Mouse (Mus musculus): ENCODE measurements around the gene Ube2h.
A peak's percentile ranks its signal among the peaks of the same experiment; 100 is the strongest.
"Not testable (repeated sequence)": the region's sequence is repeated elsewhere in the genome, so short reads cannot be mapped to it uniquely, and the experiment has no call there.

Ube2h gene

DNA sequence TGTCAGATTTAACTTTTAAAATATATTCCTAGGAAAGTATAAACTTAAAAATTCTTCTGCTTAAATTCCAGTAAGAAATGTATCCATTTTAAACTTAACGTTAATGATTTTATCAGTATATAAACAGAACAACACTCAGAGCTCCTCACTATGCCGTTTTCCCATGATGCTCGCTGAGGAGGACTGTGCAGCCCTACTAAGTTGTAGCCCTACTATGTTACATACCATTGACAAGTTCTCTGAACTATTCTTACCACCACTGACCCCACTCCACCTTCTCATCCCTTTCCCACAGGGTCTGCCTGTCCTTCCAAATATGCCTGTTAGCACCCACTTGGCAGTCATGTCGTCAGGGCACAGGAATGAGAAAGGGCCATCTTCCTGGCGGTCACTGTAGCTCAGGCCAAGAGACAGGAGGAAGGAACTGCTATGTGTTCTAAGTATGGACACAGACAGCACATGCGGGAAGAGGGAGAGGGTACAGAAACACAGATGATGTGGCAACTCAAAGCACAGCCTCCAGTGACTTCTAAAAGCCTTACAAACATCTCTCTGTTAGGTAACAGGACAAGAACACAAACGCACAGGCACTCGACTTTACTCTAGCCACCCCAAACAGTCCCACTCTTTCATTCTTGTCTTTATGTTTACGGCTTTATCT lies 60.9 kb downstream of the Ube2h start:
- no peak for DNase-seq (ENCODE audit: low spot score)

DNA sequence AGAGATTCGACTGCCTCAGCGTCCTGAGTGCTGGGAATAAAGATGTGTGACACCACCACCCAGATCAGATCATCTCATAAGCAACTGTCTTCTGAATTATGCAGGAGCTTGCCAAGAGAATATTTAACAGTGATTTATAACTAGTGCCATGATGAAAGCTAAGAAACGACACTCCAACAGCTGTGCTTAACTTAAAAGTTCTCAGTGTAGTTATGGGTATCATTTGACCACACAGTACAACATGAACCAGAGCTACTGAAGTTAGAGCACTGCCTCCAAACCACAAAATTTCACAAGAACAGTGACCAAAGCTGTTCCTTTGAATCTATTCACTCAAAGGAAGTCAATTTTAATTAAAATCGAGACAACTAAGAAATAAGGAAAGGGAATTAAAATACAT lies 61.4 kb downstream of the Ube2h start:
- no peak for DNase-seq (ENCODE audit: low spot score)

DNA sequence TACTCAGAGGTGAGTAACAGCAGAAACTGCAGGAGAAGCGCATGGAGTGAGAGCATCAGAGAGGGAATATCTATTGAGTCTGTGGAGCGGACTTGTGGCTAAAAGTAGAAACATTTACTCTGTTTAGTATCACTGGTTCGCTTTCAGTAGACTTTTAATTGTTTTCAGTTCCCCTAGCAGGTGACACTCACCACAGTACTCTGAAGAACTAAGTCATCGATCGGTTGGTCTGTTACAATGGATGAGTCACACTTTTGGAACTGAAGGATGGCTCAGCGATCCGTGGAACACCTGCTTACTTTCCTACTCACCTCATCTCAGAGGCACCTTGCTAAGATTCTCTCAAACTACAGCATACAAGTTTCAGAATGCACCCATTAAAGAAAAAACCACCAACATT lies 64.2 kb downstream of the Ube2h start:
- no peak for DNase-seq (ENCODE audit: low spot score)

DNA sequence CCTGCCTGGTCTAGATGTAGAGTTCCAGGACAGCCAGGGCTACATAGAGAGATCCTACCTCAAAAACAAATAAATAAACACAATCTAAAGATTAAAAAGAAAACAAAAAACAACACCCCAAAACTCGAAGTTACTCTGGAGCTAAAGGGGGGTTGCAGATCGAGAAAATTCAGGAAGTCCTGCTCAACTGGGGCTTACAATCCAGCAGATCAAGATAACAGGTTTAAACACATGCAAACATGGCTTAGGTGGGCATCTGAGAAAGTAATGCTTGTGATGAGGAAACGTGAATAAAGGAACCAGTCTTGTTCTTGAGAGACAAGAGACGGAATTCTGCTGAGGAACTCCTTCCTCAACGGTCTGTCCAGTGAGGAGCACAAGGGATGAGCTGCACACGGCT lies 65.1 kb downstream of the Ube2h start:
- DNase-seq (ENCODE audit: low spot score), result no peak

DNA sequence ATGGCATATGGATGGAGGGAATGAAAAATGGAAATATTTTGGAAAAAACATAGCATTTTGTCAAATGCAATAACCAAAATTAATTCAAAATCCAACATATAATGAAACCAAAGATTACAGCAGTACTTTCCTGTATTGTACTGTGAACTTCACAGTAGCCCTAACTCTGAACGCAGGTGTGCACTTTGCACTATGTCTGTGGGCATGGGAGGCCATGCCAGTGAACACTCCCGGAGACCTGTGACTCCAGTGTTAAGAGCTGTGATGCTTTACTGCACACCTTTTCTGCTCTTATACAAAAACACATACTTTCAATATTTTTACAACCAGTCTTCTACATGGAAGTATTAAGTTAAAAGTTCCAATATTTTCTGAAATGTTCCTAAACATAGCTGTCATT lies 66.3 kb downstream of the Ube2h start:
- DNase-seq (ENCODE audit: low spot score), result no peak

DNA sequence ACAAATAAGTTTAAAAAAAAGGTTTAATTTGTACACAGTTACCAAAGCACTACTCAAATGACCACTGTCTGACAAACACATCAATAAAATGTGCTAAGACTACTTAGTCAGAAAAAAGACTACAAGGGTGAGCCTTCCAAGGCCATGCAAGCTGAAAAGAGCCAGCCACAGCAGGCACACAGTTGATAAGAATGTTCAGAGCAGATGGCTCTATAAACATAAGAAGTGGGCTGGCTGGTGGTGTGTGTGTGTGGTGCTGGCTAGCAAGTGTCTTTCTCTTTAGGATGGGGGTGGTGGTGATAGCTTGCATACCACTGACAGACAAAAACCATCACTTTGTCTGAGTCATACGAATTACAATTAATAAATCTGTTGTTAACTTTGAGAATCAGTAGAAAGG lies 67.8 kb downstream of the Ube2h start:
- no peak for DNase-seq (ENCODE audit: low spot score)

DNA sequence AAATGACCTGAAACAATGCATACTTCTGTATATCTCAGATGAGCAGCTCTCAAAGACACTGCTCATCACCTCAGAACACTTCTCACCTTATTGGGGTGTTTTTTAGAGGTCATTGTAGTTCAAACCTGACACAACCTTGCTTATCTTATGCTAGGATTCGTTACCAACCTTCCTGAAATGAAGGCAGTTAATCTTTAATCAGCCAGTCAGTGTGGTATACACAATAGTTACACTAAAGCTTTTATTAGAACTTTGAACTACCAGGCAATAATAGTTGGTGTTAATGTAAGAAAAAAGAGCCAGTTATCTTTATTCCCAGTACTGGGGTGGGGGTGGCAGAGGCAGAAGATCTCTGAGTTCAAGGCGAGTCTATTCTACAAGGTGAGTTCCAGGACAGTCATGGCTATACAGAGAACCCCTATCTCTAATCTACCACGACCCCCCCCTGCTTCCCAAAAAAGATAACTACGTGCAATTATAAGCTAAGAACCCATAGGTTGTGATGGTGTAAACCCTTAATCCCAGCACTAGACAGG lies 72.5 kb downstream of the Ube2h start:
- no peak for DNase-seq (ENCODE audit: low spot score)

DNA sequence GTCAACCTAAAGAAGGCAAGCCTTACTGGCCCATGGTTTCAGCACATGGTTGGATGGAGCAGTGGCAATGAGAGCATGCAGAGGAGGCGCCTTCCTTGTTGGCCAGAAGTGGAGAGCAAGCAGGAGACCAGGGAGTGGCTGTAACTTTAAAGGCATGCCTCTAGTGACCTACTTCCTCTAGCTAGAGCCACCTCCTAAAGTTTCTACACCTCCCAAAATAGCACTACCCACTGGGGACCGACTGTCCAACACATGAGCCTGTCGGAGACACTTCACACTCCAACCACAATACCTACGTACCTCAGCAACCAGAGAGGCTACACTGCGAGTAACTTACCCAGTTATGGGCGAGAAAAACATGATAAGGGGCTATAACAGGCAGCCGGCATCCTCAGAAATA lies 74.1 kb downstream of the Ube2h start:
- no peak for DNase-seq (ENCODE audit: low spot score)

DNA sequence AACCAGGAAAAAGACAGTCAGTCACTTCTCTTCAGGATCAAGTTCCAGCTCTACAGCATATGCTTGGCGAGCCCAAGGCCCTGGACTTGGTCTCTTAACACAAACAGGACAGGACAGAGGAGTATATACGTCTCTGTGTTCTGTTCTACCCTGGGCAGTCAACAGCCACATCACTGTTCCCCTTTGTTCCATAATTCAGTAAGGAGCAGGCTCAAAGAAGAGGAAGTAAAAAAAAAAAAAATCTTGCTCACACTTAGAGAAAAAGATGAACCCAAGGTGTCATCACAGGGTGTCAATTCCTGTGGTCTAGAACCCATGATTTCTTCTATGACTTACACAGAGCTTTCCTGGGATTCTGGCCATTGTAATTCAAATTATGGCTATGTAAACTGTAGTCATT lies 75.4 kb downstream of the Ube2h start:
- no peak for DNase-seq (ENCODE audit: low spot score)

DNA sequence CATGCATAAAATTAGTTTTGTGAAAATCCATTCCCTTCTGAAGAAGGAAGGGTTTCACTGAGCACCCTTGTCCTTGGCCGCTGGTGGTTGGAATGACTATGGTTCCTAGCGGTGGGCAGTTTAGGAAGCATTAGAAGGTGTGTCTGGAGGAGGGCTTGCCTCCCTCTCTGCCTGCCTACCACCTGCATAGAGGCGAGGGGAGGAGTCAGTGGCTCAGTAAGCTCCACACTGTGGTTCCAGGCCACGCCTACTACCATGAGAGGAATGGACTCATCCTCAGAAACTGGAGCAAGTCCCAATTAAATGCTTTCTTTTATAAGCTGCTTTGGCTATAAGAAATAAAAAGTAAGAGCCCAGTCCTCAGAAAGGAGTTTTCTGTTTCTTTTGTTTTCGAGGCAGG lies 76.0 kb downstream of the Ube2h start:
- DNase-seq (ENCODE audit: low spot score), result no peak

DNA sequence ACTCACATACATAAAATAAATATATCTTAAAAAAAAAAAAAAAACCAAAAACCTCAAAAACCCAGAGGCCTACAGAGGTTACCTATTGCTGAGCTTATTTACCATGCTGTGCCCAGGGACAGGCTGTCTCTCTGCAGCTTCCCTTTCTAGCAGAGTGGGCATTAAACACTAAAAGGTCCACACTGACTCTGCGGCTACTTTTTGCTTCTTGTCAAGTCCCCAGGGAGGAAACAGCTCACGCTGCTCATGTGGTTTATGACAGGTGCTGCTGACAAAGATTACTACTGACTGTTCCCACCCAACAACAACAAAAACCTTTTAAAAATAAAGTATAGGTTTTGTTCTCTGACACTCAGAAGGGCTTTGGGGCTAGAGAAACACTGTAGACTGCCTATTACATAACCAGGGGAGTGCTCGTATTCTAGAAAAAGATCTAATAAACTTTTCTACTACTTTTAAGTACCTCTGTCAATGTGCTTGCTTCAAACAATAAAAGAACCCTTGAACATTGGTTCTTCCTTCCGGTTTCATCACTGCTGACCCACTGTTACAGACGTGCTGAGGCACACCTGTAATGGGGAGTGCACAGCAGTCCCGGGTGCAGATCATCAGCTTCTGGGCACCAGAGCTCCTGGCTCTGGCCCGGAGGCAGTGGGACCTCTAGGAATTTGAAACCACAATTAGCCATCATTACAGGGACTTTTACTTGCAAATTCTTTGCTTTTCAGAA lies 77.2 kb downstream of the Ube2h start:
- no peak for DNase-seq (ENCODE audit: low spot score)

DNA sequence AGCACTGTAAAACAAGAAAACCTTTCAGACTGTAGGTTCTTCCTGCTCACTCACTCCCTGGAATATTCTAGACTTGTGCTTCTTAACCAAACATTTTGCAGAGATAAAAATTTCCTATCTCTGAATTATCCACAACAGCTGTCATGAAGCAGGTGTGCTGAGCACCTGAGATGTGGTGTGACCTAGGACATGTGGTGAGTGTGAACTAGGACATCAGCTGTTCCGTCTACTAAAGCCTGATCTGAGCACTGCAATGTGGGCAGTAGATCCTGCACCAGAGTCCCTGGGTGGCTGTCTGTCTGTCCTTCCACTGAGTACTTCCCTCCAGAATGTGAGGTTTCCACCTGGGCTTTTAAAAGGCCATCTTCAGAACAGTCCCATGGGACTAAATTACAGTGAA lies 79.6 kb downstream of the Ube2h start:
- DNase-seq (ENCODE audit: low spot score), result no peak

DNA sequence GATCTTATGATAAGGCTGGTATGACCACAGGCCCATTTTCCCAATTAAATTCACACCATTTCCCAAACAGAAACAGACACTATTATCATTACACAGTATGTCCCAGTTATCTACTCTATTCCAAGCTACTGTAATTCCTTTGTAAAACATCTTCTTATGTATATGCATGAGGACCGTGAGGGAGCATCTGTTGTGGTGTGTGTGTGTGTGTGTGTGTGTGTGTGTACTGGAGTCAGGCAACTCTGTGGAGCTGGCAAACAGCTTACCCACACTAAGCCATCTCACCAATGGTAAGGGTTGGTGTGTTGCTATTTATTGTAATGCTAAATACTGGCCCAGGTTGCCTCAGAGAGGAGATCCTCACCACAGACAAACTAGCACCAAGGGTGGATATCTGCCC lies 82.0 kb downstream of the Ube2h start:
- no peak for DNase-seq (ENCODE audit: low spot score)

DNA sequence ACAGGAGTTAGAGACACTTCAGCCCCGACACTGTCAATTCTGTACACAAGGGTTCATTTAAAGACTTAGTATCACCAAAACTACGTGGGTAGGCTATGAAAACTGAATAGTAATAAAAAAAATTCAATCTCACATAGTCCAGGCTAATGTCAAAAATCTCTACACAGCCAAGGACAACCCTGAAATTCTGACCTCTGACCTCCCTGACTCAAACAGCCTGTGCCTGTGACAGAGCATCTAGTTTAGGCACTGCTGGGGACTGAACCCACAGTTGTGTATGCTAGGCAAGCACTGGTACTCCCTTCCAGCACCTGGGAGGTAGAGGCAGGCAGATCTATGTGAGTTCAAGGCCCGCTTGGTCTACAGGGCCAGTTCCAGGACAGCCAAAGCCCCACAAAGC lies 86.8 kb downstream of the Ube2h start:
- DNase-seq (ENCODE audit: low spot score), result no peak

DNA sequence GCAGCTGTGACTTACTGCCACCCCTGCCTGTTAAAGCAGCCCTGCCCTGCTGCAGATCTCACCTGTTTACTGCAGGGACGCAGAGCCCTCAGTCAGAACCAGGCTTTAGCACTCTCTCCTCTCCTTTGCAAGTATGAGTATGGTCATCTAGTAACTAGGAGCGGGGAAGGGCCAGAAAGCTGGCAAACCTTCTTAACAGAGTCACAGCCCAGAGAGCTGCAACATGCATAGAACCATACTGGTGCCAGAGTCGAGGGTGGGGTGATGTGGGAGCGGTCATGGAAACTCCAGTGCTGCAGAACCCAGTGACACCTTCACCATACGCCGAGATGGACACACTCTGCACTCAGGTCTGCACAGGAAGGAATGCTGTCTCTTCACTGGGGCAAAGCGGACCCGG lies 91.9 kb downstream of the Ube2h start:
- no peak for DNase-seq (ENCODE audit: low spot score)

DNA sequence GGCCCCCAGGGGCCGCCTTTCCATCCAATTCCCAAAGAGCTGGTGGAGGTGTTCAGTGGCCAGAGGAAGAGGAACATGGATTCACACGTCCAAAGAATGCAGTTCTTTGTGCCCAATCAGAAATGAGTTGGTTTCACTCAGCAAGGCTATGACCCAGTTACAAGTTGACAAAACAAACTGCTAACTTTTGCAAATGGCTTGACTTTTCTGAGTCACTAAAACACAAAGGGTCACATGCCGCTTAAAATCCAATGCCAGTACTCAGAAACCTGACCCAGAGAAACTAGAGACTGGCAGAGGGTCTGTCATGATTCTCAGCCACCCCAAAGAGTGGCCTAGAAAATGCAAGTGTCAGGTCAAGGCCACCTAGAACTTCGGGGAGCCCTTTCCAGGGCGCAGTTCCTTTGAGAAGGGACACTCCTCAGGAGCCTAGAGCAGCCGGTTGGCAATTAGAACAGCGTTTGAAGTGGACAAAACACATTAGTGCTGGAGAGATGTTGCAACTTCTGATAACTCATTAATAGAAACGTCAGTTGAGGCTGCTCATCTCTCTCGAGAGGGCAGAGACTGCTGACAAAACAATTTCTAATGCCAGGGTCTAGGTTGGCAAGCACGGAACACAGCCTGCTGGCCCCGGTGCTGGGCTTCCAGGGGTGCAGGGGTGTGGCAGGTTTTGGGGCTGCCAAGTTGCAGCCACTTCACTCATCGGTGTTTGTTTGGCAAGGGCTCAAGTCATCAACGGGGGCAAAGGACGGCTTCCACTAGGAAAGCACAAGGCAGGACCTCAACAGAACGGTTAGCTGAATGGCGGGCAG lies 92.5 kb downstream of the Ube2h start:
- no peak for DNase-seq (ENCODE audit: low spot score)

DNA sequence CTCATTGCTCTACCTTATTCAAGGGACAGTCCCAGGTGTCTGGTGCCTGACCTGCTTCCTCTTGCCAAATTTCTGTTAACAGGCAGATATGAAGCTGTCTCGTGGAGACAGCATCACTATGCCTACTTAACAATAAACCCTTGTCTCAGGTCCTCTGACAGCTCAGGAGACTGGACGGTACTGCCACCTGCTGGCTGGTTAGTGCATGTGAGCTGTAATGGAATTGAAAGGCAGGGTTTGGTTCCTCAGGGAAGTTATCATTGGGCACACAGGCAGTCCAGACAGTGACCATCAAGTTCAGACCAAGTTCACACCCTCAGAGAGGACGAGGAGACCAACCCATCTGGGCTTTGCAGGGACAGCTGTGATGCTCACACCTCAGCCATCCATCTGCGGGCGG lies 93.6 kb downstream of the Ube2h start:
- peak; percentile 68 for DNase-seq (ENCODE audit: low spot score)

DNA sequence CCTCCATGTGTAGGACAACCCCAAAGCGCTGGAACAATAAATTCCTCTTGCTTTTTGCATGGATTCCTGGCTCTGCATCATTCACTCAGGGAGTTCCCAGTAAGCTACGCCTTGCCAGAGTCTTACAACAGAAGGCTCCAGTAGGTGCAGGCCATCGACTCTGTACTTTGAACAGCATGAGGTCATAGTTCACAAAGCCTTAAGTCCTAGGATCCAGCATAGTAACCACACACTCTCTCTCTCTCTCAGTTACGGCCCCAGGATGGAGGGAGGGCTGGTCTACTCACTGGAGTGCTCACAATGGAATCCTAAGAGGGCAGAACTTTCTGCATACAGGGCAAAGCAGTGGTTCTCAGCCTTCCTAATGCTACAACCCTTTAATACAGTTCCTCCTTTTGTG lies 95.5 kb downstream of the Ube2h start:
- DNase-seq (ENCODE audit: low spot score), result no peak

DNA sequence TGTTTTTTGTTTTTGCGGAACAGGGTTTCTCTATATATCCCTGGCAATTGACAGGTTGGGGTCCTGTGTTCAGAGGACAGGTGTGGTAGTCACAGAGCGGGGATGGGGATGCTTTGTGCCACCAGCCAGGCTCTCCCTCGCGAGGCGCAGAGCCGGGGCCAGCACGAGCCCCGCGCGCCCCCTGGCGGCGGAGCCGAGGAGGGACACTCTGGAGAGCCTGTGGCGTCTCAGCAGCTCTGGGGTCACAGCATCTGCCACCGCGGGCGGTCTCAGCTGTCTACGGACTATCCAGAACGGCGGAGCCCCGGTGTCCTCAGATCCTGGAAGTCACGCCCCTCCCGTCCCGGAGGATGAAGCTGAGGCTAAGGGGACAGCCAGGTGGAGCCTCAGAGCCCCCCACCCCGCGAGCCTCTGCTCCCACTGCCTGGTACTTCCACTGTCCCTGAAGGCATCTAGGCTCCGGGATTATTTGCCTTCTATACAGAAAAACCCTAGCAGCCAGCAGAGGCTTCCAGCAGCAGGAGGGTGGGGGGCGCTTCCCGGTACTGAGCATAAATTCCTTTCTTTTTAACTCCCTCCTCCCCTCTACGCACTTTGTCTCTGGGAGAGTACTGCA lies 98.6 kb downstream of the Ube2h start:
- DNase-seq (ENCODE audit: low spot score), result peak; percentile 72

DNA sequence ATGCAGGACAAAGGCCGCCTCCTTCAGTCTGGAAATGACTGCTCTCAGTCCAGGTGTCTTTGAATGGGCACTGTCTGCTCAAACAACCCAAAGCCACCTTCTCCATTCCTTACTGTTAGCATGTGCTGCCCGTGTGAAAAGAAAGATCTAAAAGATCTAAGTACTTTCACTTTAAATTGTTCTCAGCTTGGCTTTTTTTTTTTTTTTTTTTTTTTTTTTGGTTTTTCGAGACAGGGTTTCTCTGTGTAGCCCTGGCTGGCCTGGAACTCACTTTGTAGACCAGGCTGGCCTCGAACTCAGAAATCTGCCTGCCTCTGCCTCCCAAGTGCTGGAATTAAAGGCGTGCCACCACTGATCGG lies 99.2 kb downstream of the Ube2h start:
- not testable (repeated sequence) for DNase-seq (ENCODE audit: low spot score)

DNA sequence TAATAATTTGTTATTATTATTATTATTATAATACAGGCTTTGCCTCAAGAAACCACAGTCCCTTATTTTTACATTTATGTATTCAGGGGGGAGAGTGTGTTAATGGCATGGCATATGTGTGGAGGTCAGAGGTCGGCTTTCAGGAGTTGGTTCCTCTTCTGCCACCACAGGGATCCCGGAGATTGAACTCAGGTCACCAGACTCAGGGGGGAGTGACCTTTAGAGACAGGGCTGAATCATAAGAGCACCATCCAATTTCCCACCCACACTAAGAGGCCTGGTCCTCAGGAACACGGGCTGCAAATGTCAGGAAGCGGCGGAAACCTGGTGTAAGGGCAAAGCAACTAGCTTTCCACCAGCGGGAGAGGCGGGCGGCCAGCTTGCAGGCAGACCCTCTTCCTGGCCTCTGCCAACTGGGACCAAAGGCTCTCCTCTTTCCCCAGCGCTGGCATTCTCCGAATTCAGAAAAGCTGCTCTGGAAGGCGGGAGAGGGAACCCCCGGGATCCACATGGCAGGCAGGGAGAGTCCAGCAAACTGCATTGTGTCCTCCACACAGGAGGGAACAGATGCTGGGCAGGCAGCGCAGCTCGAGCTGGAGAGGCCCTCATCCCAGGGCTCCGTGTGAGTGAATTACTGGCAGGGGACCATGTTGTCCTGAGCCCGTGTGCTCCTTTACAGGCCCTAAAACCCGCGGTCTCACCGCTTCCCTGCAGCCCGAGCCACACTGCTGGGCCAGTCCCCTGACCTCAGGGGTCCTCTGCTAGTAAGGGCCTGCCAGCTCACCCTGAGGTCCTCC lies 99.8 kb downstream of the Ube2h start:
- no peak for DNase-seq (ENCODE audit: low spot score)

DNA sequence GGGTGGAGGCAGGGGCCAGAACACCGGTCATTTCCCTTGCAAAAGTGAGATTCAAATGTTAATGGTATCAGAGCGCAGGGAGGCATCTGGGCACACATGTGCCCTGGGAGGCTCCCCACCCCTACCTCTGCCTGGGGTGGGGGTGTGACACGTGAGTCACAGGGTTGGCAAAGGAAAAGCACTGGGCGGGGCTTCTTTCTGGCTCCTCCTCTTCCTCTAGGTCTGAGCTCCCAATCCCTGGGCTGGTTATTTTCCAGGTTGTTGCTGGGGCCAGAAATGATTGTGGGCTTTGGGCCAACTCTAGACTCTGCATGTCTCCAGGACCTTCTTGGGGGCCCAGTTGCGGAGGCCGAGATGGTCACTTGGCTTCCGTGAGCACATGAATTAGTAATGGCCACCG lies 108.2 kb downstream of the Ube2h start:
- DNase-seq (ENCODE audit: low spot score), result no peak
